Mouse (Mus musculus) E14TG2a.4 (cell line): ENCODE measurements around the gene Mtmr11.
"Not testable (repeated sequence)": the region's sequence is repeated elsewhere in the genome, so short reads cannot be mapped to it uniquely, and the experiment has no call there.

Experiments
- H3K27me3 ChIP-seq: 2 replicates; pipeline ENCODE4 v1.6.1; 2014; ENCODE audit warnings: low read length, control low read depth; ENCODE audit not compliant: insufficient read depth
- H3K36me3 ChIP-seq: 2 replicates; pipeline ENCODE4 v1.6.1; 2014; ENCODE audit warnings: low read length, control low read depth; ENCODE audit not compliant: insufficient read depth
- H3K4me1 ChIP-seq: replicated peaks from 2 replicates; pipeline ENCODE4 v1.6.1; 2014; ENCODE audit warnings: low read depth, low read length, control low read depth
- H3K4me3 ChIP-seq: replicated peaks from 2 replicates; pipeline ENCODE4 v1.5.1; 2014; ENCODE audit warnings: mild to moderate bottlenecking, low read length
- H3K9me3 ChIP-seq: 2 replicates; pipeline ENCODE4 v1.6.1; 2014; ENCODE audit warnings: low read length, control low read depth
- CTCF ChIP-seq: conservative IDR thresholded peaks from 2 replicates; pipeline ENCODE4 v1.5.1; 2014; ENCODE audit warnings: low read length
- NANOG ChIP-seq: IDR thresholded peaks from 2 replicates; pipeline ENCODE4 v1.6.1; 2014; ENCODE audit warnings: borderline replicate concordance, low read length, mixed read lengths
- POU5F1 ChIP-seq: IDR thresholded peaks from 2 replicates; pipeline ENCODE4 v1.6.1; 2014; ENCODE audit warnings: low read length, borderline replicate concordance

The Mtmr11 gene

DNA sequence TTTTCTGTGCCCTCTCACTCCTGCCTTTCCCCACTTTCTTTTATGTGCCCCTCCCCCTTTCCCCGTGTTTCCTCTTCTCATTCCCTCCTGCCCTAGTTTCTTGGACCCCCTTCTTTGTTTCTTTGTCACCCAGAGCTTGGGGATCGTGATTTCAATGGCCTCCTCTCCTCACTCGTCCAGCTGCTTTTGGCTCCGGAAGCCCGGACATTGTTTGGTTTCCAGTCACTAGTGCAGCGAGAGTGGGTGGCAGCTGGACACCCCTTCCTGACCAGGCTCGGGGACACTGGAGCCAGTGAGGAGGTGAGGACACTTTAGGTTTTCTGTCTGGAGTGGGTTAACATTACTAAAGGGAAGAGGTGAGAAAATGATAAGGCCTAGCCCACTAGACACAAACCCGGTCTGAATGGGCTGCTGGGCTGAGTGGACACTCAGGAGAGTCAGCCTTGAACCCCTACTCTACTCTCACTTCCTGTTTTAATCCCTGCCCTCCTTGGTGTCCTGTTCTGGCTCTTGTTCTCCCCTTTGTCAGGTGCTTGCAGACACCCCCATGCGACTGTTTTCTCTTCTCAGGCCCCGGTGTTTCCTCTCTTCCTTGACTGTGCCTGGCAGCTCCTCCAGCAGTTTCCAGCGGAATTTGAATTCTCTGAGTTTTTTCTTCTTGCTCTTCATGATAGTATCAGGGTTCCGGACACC is 6.8 kb downstream of the Mtmr11 start:
- peaks cover 13% of the 10 kb centered on the region for H3K27me3 ChIP-seq
- H3K36me3 ChIP-seq = peaks cover 22% of the 10 kb centered on the region
- H3K4me3 ChIP-seq = no peak overlapping the region
- TF ChIP-seq NANOG (no peak), CTCF (no peak), POU5F1 (no peak)
- no peaks in the 10 kb centered on the region for H3K9me3 ChIP-seq
- peaks cover 36% of the 10 kb centered on the region for H3K4me1 ChIP-seq

GRCm38 (mm10) chr3:96170276-96170675 is 8.5 kb downstream of the Mtmr11 start:
- Histone ChIP-seq H3K9me3 (no peaks in the 10 kb centered on the region), H3K4me3 (peak overlapping the region; percentile 99), H3K36me3 (peaks cover 38% of the 10 kb centered on the region), H3K4me1 (peaks cover 52% of the 10 kb centered on the region), H3K27me3 (no peaks in the 10 kb centered on the region)
- no peak for TF ChIP-seq NANOG

DNA sequence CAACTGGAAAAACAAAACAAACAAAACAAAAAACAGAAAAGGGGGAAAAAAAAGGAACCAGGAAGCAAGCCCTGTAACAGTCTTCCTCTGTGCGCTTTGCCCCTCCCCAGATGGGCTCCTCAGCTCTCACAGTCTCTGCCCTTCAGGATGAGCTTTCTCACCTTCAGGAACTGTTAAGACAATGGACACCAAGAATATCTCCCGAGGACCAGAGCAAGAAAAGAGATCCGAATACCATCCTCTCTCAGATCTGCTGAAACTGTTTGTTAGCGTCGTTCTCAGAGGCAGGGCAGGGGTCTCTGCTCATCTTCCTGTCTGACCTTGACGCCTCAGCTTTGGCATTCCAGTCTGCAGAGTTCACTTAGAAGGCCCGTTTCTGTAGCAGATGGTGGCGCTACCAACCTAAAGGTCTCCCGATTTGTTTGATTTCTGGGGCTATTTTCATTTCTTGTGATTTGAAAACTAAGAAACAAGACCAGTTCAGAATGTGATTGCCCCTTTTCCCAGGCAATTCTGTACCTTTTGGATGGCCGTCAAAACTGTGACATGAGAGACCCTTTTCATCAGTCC is 9.3 kb downstream of the Mtmr11 start:
- peaks cover 58% of the 10 kb centered on the region for H3K4me1 ChIP-seq
- H3K27me3 ChIP-seq = no peaks in the 10 kb centered on the region
- H3K9me3 ChIP-seq = no peaks in the 10 kb centered on the region
- TF ChIP-seq POU5F1 (no peak), NANOG (no peak), CTCF (no peak)
- peak overlapping the region; percentile 99 for H3K4me3 ChIP-seq
- H3K36me3 ChIP-seq = peaks cover 46% of the 10 kb centered on the region

- TF ChIP-seq NANOG (no peak), CTCF (no peak)
- Histone ChIP-seq H3K27me3 (no peaks in the 10 kb centered on the region), H3K36me3 (peaks cover 52% of the 10 kb centered on the region), H3K4me3 (peak overlapping the region; percentile 99), H3K4me1 (peaks cover 65% of the 10 kb centered on the region), H3K9me3 (no peaks in the 10 kb centered on the region)
Observed at GRCm38 (mm10) chr3:96171583-96172196, 9.9 kb downstream of the Mtmr11 start.

DNA sequence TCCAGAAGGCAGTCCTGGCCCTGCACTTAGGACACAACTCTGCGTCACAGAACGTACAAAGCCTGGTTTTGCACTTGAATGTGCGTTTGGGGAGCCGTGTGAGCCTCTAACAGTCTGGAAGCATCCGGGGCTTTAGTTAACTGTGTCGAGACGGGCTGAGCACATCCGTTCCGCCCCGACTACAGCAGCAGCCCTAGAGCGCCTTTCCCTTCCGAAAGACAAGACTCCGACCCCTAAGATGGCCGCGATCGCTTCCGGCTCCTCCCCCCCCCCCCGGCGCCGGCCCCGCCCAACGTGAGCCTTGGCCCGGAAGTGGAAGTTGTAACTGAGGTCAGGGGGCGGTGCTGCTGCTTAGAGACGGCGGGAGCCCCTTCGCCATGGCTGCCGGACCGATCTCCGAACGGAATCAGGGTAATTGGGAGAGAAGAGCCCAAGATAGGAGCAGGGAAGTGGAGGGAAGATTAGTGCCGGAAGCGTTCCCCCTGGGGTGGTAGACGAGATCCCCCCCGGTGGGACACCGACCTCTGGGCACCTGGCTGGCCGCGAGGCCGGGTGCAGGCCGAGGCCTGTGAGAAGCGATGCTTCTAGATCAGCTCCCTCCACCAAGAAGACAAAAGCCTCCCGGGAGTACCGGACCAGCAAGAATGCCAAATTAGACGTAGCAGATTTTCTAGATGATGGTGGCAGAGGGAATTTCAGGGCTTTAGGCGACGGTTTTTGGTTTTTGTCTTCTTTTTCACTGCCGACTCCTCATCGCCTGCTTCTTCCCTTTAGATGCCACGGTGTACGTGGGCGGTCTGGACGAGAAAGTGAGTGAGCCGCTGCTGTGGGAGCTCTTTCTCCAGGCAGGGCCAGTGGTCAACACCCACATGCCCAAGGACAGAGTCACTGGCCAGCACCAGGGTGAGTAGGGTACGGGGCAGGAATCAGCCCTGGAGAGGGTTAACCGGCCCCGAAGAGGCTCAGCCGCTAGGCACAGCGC is 10.7 kb downstream of the Mtmr11 start, which contains the start of gene Sf3b4:
Gene Sf3b4, plus strand, starts transcription at position 136 of the 982 bp plus-strand sequence.
- Histone ChIP-seq H3K4me1 (peaks cover 66% of the 10 kb centered on the region), H3K4me3 (peak within 1 kb of the TSS; percentile 99), H3K9me3 (no peaks in the 10 kb centered on the region), H3K27me3 (no peaks in the 10 kb centered on the region), H3K36me3 (peaks cover 60% of the 10 kb centered on the region)
- TF ChIP-seq CTCF = no peak

- Histone ChIP-seq H3K4me3 (peak overlapping the region; percentile 99), H3K36me3 (peaks cover 67% of the 10 kb centered on the region), H3K9me3 (no peaks in the 10 kb centered on the region), H3K27me3 (no peaks in the 10 kb centered on the region), H3K4me1 (peaks cover 66% of the 10 kb centered on the region)
- TF ChIP-seq NANOG (no peak), POU5F1 (no peak), CTCF (no peak)
Observed at GRCm38 (mm10) chr3:96173185-96173584, 11.4 kb downstream of the Mtmr11 start.

DNA sequence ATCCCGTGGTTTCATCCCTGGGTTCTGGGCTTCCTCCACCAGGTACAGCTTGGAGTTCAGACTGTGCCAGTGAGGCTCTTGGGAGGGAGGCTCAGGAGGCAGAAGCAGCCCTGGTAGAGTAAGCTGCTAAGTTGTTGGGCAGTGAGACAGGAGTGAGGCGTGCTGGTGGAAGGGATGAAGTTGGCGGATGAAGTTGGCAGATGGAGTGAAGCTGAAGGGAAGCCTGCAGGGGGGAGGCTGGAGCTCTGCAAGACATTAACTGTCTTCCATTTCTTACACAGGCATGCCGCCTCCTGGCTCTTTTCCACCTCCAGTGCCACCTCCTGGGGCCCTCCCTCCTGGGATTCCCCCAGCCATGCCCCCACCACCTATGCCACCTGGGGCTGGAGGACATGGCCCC is 12.2 kb downstream of the Mtmr11 start:
- H3K9me3 ChIP-seq, H3K27me3 ChIP-seq: not testable (repeated sequence)
- Histone ChIP-seq H3K36me3 (peaks cover 72% of the 10 kb centered on the region), H3K4me1 (peaks cover 73% of the 10 kb centered on the region), H3K4me3 (peak overlapping the region; percentile 99)

DNA sequence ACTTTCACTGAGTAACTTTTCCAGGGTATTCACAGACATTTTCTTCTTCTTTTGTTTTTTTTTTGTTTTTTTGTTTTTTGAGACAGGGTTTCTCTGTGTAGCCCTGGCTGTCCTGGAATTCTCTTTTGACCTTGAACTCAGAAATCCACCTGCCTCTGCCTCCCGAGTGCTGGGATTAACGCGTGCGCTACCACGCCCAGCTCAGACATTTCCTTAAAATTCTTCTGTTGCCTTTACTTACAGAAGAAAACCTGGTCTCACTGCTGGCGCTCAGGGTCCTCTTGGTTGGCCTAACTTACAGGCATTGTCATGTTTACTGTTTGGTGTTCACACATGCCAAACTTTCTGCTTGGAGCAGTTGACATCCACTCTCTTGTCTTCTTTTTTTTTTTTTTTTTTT is 13.4 kb downstream of the Mtmr11 start:
- H3K36me3 ChIP-seq = peaks cover 72% of the 10 kb centered on the region
- peaks cover 75% of the 10 kb centered on the region for H3K4me1 ChIP-seq
- TF ChIP-seq CTCF = no peak
- TF ChIP-seq NANOG = no peak
- TF ChIP-seq POU5F1 = no peak
- H3K27me3 ChIP-seq = no peaks in the 10 kb centered on the region
- peak overlapping the region; percentile 99 for H3K4me3 ChIP-seq
- no peaks in the 10 kb centered on the region for H3K9me3 ChIP-seq
